Mouse (Mus musculus) kidney, embryonic 16.5 days (tissue): ENCODE measurements at regions not wholly inside any gene's neighbourhood (a gene's known extent, or its start where the extent isn't known, plus 50 kb on each side); places are given as distances from the start of the nearest gene placed in this dataset.

ENCODE experiments used
- ATAC-seq: fragments of 200-750 bp; cut with Nextera tagmentation; 2 replicates; pipeline ENCODE4 v1.8.0; 2017; ENCODE audit warnings: moderate TSS enrichment; ENCODE audit not compliant: low FRiP score, low TSS enrichment
- H3K27ac ChIP-seq: fragments of 300-500 bp; sonication (generic); 2 replicates; pipeline ENCODE4 v1.5.1; 2014; ENCODE audit warnings: low read length
- H3K27me3 ChIP-seq: fragments of 300-500 bp; sonication (generic); 2 replicates; pipeline ENCODE4 v1.6.1; 2014; ENCODE audit warnings: low read length, control low read depth, mixed read lengths; ENCODE audit not compliant: insufficient read depth
- H3K36me3 ChIP-seq: fragments of 300-500 bp; sonication (generic); 2 replicates; pipeline ENCODE4 v1.6.1; 2014; ENCODE audit warnings: low read length, control low read depth, mixed read lengths; ENCODE audit not compliant: insufficient read depth
- H3K4me1 ChIP-seq: fragments of 300-500 bp; sonication (generic); 2 replicates; pipeline ENCODE4 v1.6.1; 2014; ENCODE audit warnings: low read length, control low read depth, mixed read lengths; ENCODE audit not compliant: insufficient read depth
- H3K4me2 ChIP-seq: fragments of 300-500 bp; sonication (generic); replicated peaks from 2 replicates; pipeline ENCODE4 v1.6.1; 2014; ENCODE audit warnings: low read depth, low read length
- H3K4me3 ChIP-seq: fragments of 300-500 bp; sonication (generic); 2 replicates; pipeline ENCODE4 v1.5.1; 2014; ENCODE audit warnings: mild to moderate bottlenecking, low read length
- H3K9ac ChIP-seq: fragments of 300-500 bp; sonication (generic); replicated peaks from 2 replicates; pipeline ENCODE4 v1.6.1; 2014; ENCODE audit warnings: low read length
- H3K9me3 ChIP-seq: fragments of 300-500 bp; sonication (generic); 2 replicates; pipeline ENCODE4 v1.6.1; 2016; ENCODE audit warnings: low read length, control low read depth
- WGBS: fragments of 180-500 bp; shearing (Covaris S2); extraction: QIAGEN DNeasy Blood & Tissue Kit; methylation state at CpG from one replicate; pipeline ENCODE4 v1.1.7; 2014; 5-methylcytosine and 5-hydroxymethylcytosine counted together

DNA sequence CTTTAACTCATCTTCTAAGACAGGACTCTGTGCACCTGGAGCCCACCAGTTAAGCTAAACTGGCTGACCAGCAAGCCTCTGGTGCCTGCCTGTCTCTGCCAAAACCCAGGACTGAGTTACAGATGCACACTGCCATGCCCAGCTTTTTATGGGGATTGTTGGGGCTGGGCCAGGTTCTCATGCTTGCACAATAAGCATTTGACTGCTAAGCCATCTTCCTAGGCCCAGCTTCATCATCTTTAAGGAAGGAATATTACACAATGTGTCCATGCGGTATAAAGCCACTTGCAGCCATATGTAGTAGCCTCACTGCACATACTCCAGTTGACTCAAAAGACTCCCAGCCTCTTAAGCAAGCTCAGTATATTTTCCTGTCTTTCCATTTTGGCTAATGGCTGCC is 340.4 kb downstream of the Agtpbp1 start:
- H3K27me3 ChIP-seq = no peaks in the 10 kb centered on the region
- no peak overlapping the region for H3K9ac ChIP-seq
- H3K9me3 ChIP-seq = no peaks in the 10 kb centered on the region
- H3K4me3 ChIP-seq = no peak overlapping the region
- H3K36me3 ChIP-seq = no peaks in the 10 kb centered on the region
- no peak for ATAC-seq
- no peak overlapping the region for H3K4me2 ChIP-seq
- 96% methylated on average over 1 of the region's 1 CpGs for WGBS
- H3K4me1 ChIP-seq = no peaks in the 10 kb centered on the region
- H3K27ac ChIP-seq = no peak overlapping the region

DNA sequence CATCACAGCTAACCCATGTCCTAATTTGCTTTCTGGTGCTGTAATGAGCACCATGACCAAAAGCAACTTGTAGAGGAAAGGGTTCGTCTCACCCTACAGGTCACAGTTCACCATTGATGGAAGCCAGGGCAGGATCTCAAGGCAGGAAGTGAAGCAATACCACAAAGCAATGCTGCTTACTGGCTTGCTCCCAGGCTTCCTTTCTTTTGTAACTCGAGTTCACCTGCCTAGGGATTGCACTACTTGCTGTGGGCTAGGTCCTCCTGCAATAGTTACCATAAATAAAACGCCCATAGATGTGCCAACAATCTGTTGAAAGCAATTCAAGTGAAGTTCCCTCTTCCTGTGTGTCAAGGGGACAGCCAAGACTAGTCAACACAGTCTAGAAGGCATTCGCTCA is 342.4 kb downstream of the Agtpbp1 start:
- Histone ChIP-seq H3K27ac (no peak overlapping the region), H3K4me2 (no peak overlapping the region)
- 58% methylated on average over 4 of the region's 4 CpGs for WGBS

GRCm38 (mm10) chr13:59238696-59239095 is 346.3 kb downstream of the Agtpbp1 start:
- Histone ChIP-seq H3K27ac (no peak overlapping the region), H3K4me3 (no peak overlapping the region), H3K36me3 (no peaks in the 10 kb centered on the region), H3K4me2 (no peak overlapping the region), H3K4me1 (no peaks in the 10 kb centered on the region), H3K27me3 (no peaks in the 10 kb centered on the region), H3K9ac (no peak overlapping the region), H3K9me3 (no peaks in the 10 kb centered on the region)
- WGBS = 43% methylated on average over 1 of the region's 1 CpGs
- ATAC-seq = 0 out of 2 replicates have a peak, but pooled peaks have one; percentile 57

More for the DNA sequence above, 342.4 kb downstream of the Agtpbp1 start:
- H3K36me3 ChIP-seq = no peaks in the 10 kb centered on the region
- H3K4me1 ChIP-seq = no peaks in the 10 kb centered on the region
- no peaks in the 10 kb centered on the region for H3K9me3 ChIP-seq
- no peak for ATAC-seq
- no peaks in the 10 kb centered on the region for H3K27me3 ChIP-seq
- H3K4me3 ChIP-seq = no peak overlapping the region
- H3K9ac ChIP-seq = no peak overlapping the region

GRCm38 (mm10) chr13:59235836-59236235 is 349.2 kb downstream of the Agtpbp1 start:
- Histone ChIP-seq H3K4me1 (no peaks in the 10 kb centered on the region), H3K4me2 (no peak overlapping the region), H3K27ac (no peak overlapping the region), H3K9ac (no peak overlapping the region), H3K4me3 (no peak overlapping the region), H3K9me3 (no peaks in the 10 kb centered on the region), H3K27me3 (no peaks in the 10 kb centered on the region), H3K36me3 (no peaks in the 10 kb centered on the region)
- no peak for ATAC-seq
- WGBS = 92% methylated on average over 9 of the region's 9 CpGs

DNA sequence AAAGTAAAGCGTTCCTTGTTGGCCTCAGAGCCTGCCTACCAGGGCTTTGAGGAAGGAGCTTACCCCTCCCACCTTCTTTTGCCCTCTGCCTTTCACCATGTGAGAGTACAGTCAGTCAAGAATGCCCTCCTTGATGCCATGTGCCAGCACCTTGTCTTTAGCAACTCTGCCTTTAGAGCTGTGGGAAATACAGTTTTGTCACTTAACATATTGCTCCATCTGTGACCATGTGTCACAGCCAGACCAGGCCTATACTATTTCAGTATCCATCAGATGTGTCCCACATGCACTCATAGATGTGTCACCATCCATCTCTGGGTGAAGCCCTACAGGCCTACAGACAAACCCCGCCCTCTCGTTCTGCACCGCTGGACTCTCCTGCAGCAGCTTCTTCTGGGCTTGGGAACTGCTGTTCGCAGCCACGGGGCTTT is 355.9 kb downstream of the Agtpbp1 start:
- peaks cover 3% of the 10 kb centered on the region; the same call in 1 of the 2 replicates for H3K9me3 ChIP-seq
- H3K27me3 ChIP-seq = no peaks in the 10 kb centered on the region
- H3K4me1 ChIP-seq = 0 out of 2 replicates have a peak, but pooled peaks cover 7% of the 10 kb centered on the region
- no peak overlapping the region for H3K27ac ChIP-seq
- no peak overlapping the region for H3K4me2 ChIP-seq
- no peak overlapping the region for H3K4me3 ChIP-seq
- peak; percentile 39; the same call in 1 of the 2 replicates for ATAC-seq
- no peaks in the 10 kb centered on the region for H3K36me3 ChIP-seq
- no peak overlapping the region for H3K9ac ChIP-seq
- 80% methylated on average over 6 of the region's 6 CpGs for WGBS

DNA sequence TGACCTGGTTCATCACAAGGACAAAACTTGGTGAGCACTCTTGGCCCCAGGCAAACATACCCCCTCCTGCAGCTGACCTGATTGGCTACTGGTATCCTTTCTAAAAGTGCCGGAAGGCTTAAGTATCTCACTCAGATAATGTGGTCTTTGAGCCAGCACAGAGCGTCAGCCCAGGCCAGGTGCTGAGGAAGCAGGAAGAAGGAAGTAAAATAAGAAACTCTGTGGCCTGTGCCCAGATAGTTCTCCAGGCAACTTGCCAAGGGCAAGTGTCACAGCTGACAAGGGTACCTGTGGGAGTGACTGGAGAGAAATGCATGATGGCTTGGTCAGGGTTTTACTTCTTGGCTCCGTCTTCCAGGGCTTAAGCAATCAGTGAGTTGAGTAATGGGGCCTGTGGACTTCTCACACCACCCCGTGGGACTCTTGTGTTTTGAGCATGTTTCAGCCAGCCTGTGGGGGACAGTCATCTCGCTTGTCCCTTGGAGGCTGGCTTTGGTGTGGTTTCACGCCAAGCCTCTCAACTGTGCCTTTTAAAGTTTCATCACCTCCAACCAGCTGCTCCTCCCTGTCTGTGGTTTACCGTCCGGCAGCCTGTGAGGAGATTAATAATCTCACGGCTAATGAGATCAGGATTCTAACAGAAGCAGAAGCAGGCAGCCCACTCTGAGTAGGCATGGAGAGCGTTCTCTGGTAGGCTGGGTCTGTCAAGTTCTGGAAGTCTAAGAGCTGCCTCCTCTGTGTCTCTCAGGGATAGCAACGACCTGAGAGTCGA is 356.8 kb downstream of the Agtpbp1 start:
- Histone ChIP-seq H3K27me3 (no peaks in the 10 kb centered on the region), H3K9me3 (peaks cover 3% of the 10 kb centered on the region; the same call in 1 of the 2 replicates), H3K36me3 (no peaks in the 10 kb centered on the region), H3K4me2 (no peak overlapping the region), H3K27ac (no peak overlapping the region), H3K4me3 (no peak overlapping the region), H3K4me1 (0 out of 2 replicates have a peak, but pooled peaks cover 7% of the 10 kb centered on the region), H3K9ac (no peak overlapping the region)
- 44% methylated on average over 12 of the region's 12 CpGs for whole genome bisulfite sequencing
- ATAC-seq = no peak

DNA sequence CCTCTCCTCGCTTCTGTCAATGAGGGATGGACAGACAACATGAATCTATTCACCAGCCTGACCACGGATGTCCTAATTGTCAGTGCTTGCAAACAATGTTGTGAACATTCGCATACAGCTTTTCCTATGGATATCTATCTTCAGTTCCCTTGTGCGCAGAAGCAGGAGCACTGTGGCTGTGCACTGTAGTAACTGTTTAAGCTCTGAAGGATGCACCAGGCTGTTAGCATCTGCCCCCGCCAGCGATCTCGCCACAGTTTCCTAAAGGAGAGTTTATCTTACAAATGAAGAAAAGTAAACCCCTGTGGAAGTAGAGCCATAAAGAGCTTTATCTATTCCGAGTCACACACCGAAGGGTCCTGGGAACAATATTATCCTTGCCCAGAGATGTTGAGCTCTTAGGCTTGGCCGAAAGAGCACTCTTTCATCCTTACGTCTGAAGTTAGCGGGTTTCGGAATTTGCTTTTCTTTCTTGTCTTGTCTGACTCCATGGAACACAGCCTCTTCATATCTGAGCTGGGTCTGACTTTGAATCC is 357.4 kb downstream of the Agtpbp1 start:
- Histone ChIP-seq H3K27me3 (no peaks in the 10 kb centered on the region), H3K4me3 (no peak overlapping the region), H3K9ac (no peak overlapping the region), H3K27ac (no peak overlapping the region), H3K36me3 (no peaks in the 10 kb centered on the region), H3K9me3 (peaks cover 3% of the 10 kb centered on the region; the same call in 1 of the 2 replicates), H3K4me1 (0 out of 2 replicates have a peak, but pooled peaks cover 7% of the 10 kb centered on the region), H3K4me2 (no peak overlapping the region)
- no peak for ATAC-seq
- 90% methylated on average over 13 of the region's 13 CpGs for WGBS

GRCm38 (mm10) chr13:59220587-59220986 is 364.4 kb downstream of the Agtpbp1 start:
- WGBS = 20% methylated on average over 6 of the region's 6 CpGs
- H3K4me1 ChIP-seq = peaks cover 13% of the 10 kb centered on the region
- H3K4me2 ChIP-seq = peak overlapping the region; percentile 26
- no peaks in the 10 kb centered on the region for H3K27me3 ChIP-seq
- peak; percentile 61; the same call in 1 of the 2 replicates for ATAC-seq
- no peaks in the 10 kb centered on the region for H3K36me3 ChIP-seq
- H3K4me3 ChIP-seq = no peak overlapping the region
- H3K27ac ChIP-seq = no peak overlapping the region
- peaks cover 3% of the 10 kb centered on the region; the same call in 1 of the 2 replicates for H3K9me3 ChIP-seq
- H3K9ac ChIP-seq = no peak overlapping the region

- H3K27me3 ChIP-seq = no peaks in the 10 kb centered on the region
- no peak overlapping the region for H3K9ac ChIP-seq
- no peaks in the 10 kb centered on the region for H3K36me3 ChIP-seq
- 18% methylated on average over 7 of the region's 7 CpGs for WGBS
- no peak overlapping the region for H3K27ac ChIP-seq
- ATAC-seq = peak; percentile 65
- peaks cover 3% of the 10 kb centered on the region; the same call in 1 of the 2 replicates for H3K9me3 ChIP-seq
- H3K4me3 ChIP-seq = no peak overlapping the region
- peak overlapping the region; percentile 26 for H3K4me2 ChIP-seq
- H3K4me1 ChIP-seq = peaks cover 13% of the 10 kb centered on the region
Measured at GRCm38 (mm10) chr13:59220156-59220555, 364.9 kb downstream of the Agtpbp1 start.
